Mouse (Mus musculus): ENCODE measurements around the gene 1300017J02Rik. TPM values are rescaled to one million over a fixed set of nuclear protein-coding genes. Genes with fewer than 3 reads are reported as not detected.

The 1300017J02Rik gene
- total and polyA plus RNA-seq, 3 experiments = 0.62 to 2.6 TPM; not detected in 1

GRCm38 (mm10) chr9:103224721-103225120, 80.2 kb downstream of the 1300017J02Rik start:
- Histone ChIP-seq H3K36me3 (ENCODE audit: control insufficient read depth in 1 of 2, insufficient read depth in 2 of 2, low read length in 2 of 2) (no peaks in the 10 kb centered on the region), H3K79me2 (ENCODE audit: control insufficient read depth, insufficient read depth, low read length, poor library complexity) (no peaks in the 10 kb centered on the region), H3K4me3 (ENCODE audit: control insufficient read depth in 1 of 2, insufficient read depth in 1 of 2, low read depth in 2 of 2, low read length in 2 of 2) (no peak overlapping the region), H3K9ac (ENCODE audit: control insufficient read depth, low read depth, low read length, poor library complexity, severe bottlenecking) (no peak overlapping the region), H3K27me3 (ENCODE audit: control insufficient read depth in 1 of 2, insufficient read depth in 2 of 2, low read length in 2 of 2) (no peaks in the 10 kb centered on the region), H3K27ac (ENCODE audit: control insufficient read depth, low read depth, low read length) (no peak overlapping the region), H3K9me3 (replicated peaks; ENCODE audit: insufficient read depth, low read length) (no peaks in the 10 kb centered on the region), H3K4me1 (ENCODE audit: control insufficient read depth in 1 of 2, insufficient read depth in 2 of 2, low read length in 2 of 2) (no peaks in the 10 kb centered on the region)
- TF ChIP-seq KAT2A (conservative IDR thresholded peaks at IDR 0.05; ENCODE audit: low read depth, low read length) (no peak), POLR2A (IDR thresholded peaks at IDR 0.05; ENCODE audit: control insufficient read depth in 1 of 2, insufficient read depth in 1 of 2, low read depth in 1 of 2, low read length in 2 of 2, poor library complexity in 1 of 2) (no peak), ELF1 (IDR thresholded peaks at IDR 0.05; ENCODE audit: low read depth, low read length) (no peak), TAL1 (IDR thresholded peaks at IDR 0.05; ENCODE audit: low read length) (no peak), E2F4 (IDR thresholded peaks at IDR 0.05; ENCODE audit: borderline replicate concordance, low read depth, low read length) (no peak), MEF2A (IDR thresholded peaks at IDR 0.05; ENCODE audit: extremely low read depth, insufficient replicate concordance, low read depth, low read length, poor library complexity, severe bottlenecking) (no peak), MYB (IDR thresholded peaks at IDR 0.05; ENCODE audit: low read depth, low read length) (no peak), RAD21 (IDR thresholded peaks at IDR 0.05; ENCODE audit: low read depth, low read length) (no peak), RCOR1 (IDR thresholded peaks at IDR 0.05; ENCODE audit: low read depth, low read length) (no peak)
- DNase-seq (ENCODE audit: low read depth, low spot score) = no peak

- Histone ChIP-seq H3K27ac (ENCODE audit: control insufficient read depth, low read depth, low read length) (no peak overlapping the region), H3K79me2 (ENCODE audit: control insufficient read depth, insufficient read depth, low read length, poor library complexity) (no peaks in the 10 kb centered on the region), H3K9me3 (replicated peaks; ENCODE audit: insufficient read depth, low read length) (no peaks in the 10 kb centered on the region), H3K9ac (ENCODE audit: control insufficient read depth, low read depth, low read length, poor library complexity, severe bottlenecking) (no peak overlapping the region), H3K4me3 (ENCODE audit: control insufficient read depth in 1 of 2, insufficient read depth in 1 of 2, low read depth in 2 of 2, low read length in 2 of 2) (no peak overlapping the region), H3K36me3 (ENCODE audit: control insufficient read depth in 1 of 2, insufficient read depth in 2 of 2, low read length in 2 of 2) (no peaks in the 10 kb centered on the region), H3K27me3 (ENCODE audit: control insufficient read depth in 1 of 2, insufficient read depth in 2 of 2, low read length in 2 of 2) (no peaks in the 10 kb centered on the region; a peak in 2 of 4 replicates), H3K4me1 (ENCODE audit: control insufficient read depth in 1 of 2, insufficient read depth in 2 of 2, low read length in 2 of 2) (no peaks in the 10 kb centered on the region)
- DNase-seq (ENCODE audit: low read depth, low spot score) = no peak
- no peak for TF ChIP-seq MYB (IDR thresholded peaks at IDR 0.05; ENCODE audit: low read depth, low read length)
- no peak for TF ChIP-seq MAX (IDR thresholded peaks at IDR 0.05; ENCODE audit: low read length)
- no peak for TF ChIP-seq TBP (IDR thresholded peaks at IDR 0.05; ENCODE audit: low read depth, low read length)
- TF ChIP-seq TAL1 (IDR thresholded peaks at IDR 0.05; ENCODE audit: low read length) = no peak
- no peak for TF ChIP-seq ZMIZ1 (IDR thresholded peaks at IDR 0.05; ENCODE audit: low read depth, low read length)
- TF ChIP-seq HCFC1 (IDR thresholded peaks at IDR 0.05; ENCODE audit: low read depth, low read length) = no peak
- no peak for TF ChIP-seq SIN3A (IDR thresholded peaks at IDR 0.05; ENCODE audit: low read length)
These were observed 90.6 kb downstream of the 1300017J02Rik start for GRCm38 (mm10) chr9:103214281-103214680.

DNA sequence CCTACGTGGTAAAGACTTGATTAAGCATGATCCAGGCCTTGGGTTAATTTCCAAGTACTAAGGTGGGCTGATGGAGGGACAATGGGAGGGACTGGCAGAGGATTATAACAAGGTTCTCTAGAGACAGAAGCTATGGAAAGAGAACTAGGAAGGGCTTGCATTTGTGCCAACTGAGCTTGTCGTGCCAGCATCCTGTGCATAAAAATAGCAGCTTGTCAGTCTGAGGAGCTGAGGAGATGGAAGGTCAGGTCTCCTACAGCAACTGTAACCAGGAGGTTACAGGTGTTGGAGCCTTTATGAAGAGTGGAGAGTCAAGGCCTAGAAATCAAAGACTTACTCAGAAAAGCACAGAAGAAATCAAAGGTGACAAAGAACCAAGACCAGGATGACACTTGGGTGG, 91.3 kb downstream of the 1300017J02Rik start:
- H3K4me1 ChIP-seq (ENCODE audit: control insufficient read depth in 1 of 2, insufficient read depth in 2 of 2, low read length in 2 of 2) = no peaks in the 10 kb centered on the region
- H3K79me2 ChIP-seq (ENCODE audit: control insufficient read depth, insufficient read depth, low read length, poor library complexity) = no peaks in the 10 kb centered on the region
- no peaks in the 10 kb centered on the region for H3K36me3 ChIP-seq (ENCODE audit: control insufficient read depth in 1 of 2, insufficient read depth in 2 of 2, low read length in 2 of 2)
- H3K4me3 ChIP-seq (ENCODE audit: control insufficient read depth in 1 of 2, insufficient read depth in 1 of 2, low read depth in 2 of 2, low read length in 2 of 2) = no peak overlapping the region
- no peaks in the 10 kb centered on the region; a peak in 2 of 4 replicates for H3K27me3 ChIP-seq (ENCODE audit: control insufficient read depth in 1 of 2, insufficient read depth in 2 of 2, low read length in 2 of 2)
- no peaks in the 10 kb centered on the region for H3K9me3 ChIP-seq (replicated peaks; ENCODE audit: insufficient read depth, low read length)
- no peak for DNase-seq (ENCODE audit: low read depth, low spot score)
- TF ChIP-seq TCF12 (IDR thresholded peaks at IDR 0.05; ENCODE audit: low read depth, low read length) (no peak), JUND (IDR thresholded peaks at IDR 0.05; ENCODE audit: low read depth, low read length) (no peak), MYC (IDR thresholded peaks at IDR 0.05; ENCODE audit: low read depth, low read length) (no peak), POLR2AphosphoS5 (IDR thresholded peaks at IDR 0.05; ENCODE audit: borderline replicate concordance, low read depth, low read length) (no peak), UBTF (IDR thresholded peaks at IDR 0.05; ENCODE audit: borderline replicate concordance, insufficient read depth, low read depth, low read length) (no peak), ETS1 (IDR thresholded peaks at IDR 0.05; ENCODE audit: low read depth, low read length) (no peak), ZNF384 (IDR thresholded peaks at IDR 0.05; ENCODE audit: low read depth, low read length) (no peak), NRF1 (IDR thresholded peaks at IDR 0.05; ENCODE audit: insufficient read depth, low read depth, low read length, poor library complexity, severe bottlenecking) (no peak), POLR2AphosphoS2 (IDR thresholded peaks at IDR 0.05; ENCODE audit: low read length) (no peak)
- no peak overlapping the region for H3K27ac ChIP-seq (ENCODE audit: control insufficient read depth, low read depth, low read length)
- no peak overlapping the region for H3K9ac ChIP-seq (ENCODE audit: control insufficient read depth, low read depth, low read length, poor library complexity, severe bottlenecking)
